Mouse (Mus musculus) olfactory bulb, adult 2 months (tissue): Measurements from ENCODE around the gene Tbc1d10a. TPM values are rescaled to one million over a fixed set of nuclear protein-coding genes. Genes with fewer than 3 reads are reported as not detected.

Source experiments
- H3K27ac ChIP-seq: fragments of 200-500 bp; 2 replicates; pipeline ENCODE4 v1.5.1; 2012; ENCODE audit warnings: low read depth, low read length; ENCODE audit not compliant: insufficient read depth
- H3K4me1 ChIP-seq: fragments of 200-500 bp; 2 replicates; pipeline ENCODE4 v1.6.1; 2012; ENCODE audit warnings: low read length; ENCODE audit not compliant: control insufficient read depth, insufficient read depth
- H3K4me3 ChIP-seq: fragments of 200-500 bp; 2 replicates; pipeline ENCODE4 v1.5.1; 2012; ENCODE audit warnings: mild to moderate bottlenecking, low read depth, low read length, moderate library complexity; ENCODE audit not compliant: insufficient read depth
- CTCF ChIP-seq: fragments of 200-500 bp; IDR thresholded peaks from 2 replicates; pipeline ENCODE4 v1.5.1; 2012; ENCODE audit warnings: low read depth, mild to moderate bottlenecking, low read length, moderate library complexity; ENCODE audit not compliant: insufficient read depth
- POLR2A ChIP-seq: fragments of 200-500 bp; IDR thresholded peaks from 2 replicates; pipeline ENCODE4 v1.6.1; 2012; ENCODE audit warnings: mild to moderate bottlenecking, low read depth, low read length, moderate library complexity; ENCODE audit not compliant: insufficient read depth
- WGBS: fragments of 180-500 bp; shearing (Covaris S2); methylation state at CpG from one replicate; pipeline ENCODE4 v1.1.7; 2018; 5-methylcytosine and 5-hydroxymethylcytosine counted together
- polyA plus RNA-seq: library from polyadenylated mRNA; stranded (reverse); fragments of >200 nt; gene quantifications from 2 replicates; pipeline ENCODE4 v1.2.4, GENCODE M21; 2012; ENCODE audit warnings: low replicate concordance; ENCODE audit not compliant: missing spikeins, insufficient read depth, insufficient read length

Tbc1d10a gene
- polyA plus RNA-seq: not detected in 2 replicates

GRCm38 (mm10) chr11:4186486-4187317 lies at the start of gene Tbc1d10a:
TSS of gene Tbc1d10a (plus strand) at chr11:4186789.
- TF ChIP-seq CTCF (no peak), POLR2A (peak; percentile 89)
- WGBS: under 1% methylated on average over 71 of the region's 71 CpGs
- peak within 1 kb of the TSS; percentile 82 for H3K4me3 ChIP-seq
- H3K4me1 ChIP-seq: peaks cover 28% of the 10 kb centered on the region
- peak within 1 kb of the TSS; percentile 47 for H3K27ac ChIP-seq

- Histone ChIP-seq H3K4me1 (peaks cover 21% of the 10 kb centered on the region), H3K27ac (no peak overlapping the region), H3K4me3 (no peak overlapping the region)
- WGBS: 78% methylated on average over 2 of the region's 2 CpGs
- TF ChIP-seq CTCF (no peak), POLR2A (no peak)
Observed at GRCm38 (mm10) chr11:4138964-4139363, 47.6 kb upstream of the Tbc1d10a start.

- Histone ChIP-seq H3K4me1 (peaks cover 10% of the 10 kb centered on the region), H3K4me3 (no peak overlapping the region), H3K27ac (no peak overlapping the region)
- no peak for TF ChIP-seq POLR2A
- TF ChIP-seq CTCF: no peak
Observed at GRCm38 (mm10) chr11:4141505-4141904, 45.1 kb upstream of the Tbc1d10a start.

GRCm38 (mm10) chr11:4142352-4142751 lies 44.2 kb upstream of the Tbc1d10a start:
- Histone ChIP-seq H3K27ac (no peak overlapping the region), H3K4me3 (no peak overlapping the region), H3K4me1 (peaks cover 2% of the 10 kb centered on the region; the same call in 1 of the 2 replicates)
- TF ChIP-seq POLR2A: no peak
- no peak for TF ChIP-seq CTCF
- WGBS: 81% methylated on average over 4 of the region's 4 CpGs

GRCm38 (mm10) chr11:4143281-4144062 lies 43.1 kb upstream of the Tbc1d10a start:
- Histone ChIP-seq H3K4me1 (no peaks in the 10 kb centered on the region; the same call in 1 of the 2 replicates), H3K27ac (no peak overlapping the region), H3K4me3 (no peak overlapping the region)
- 66% methylated on average over 21 of the region's 21 CpGs for WGBS
- TF ChIP-seq CTCF (no peak), POLR2A (no peak)

- TF ChIP-seq CTCF (no peak), POLR2A (no peak)
- Histone ChIP-seq H3K4me1 (no peaks in the 10 kb centered on the region; the same call in 1 of the 2 replicates), H3K27ac (no peak overlapping the region), H3K4me3 (no peak overlapping the region)
- 74% methylated on average over 6 of the region's 6 CpGs for WGBS
Observed at GRCm38 (mm10) chr11:4146381-4146780, 40.2 kb upstream of the Tbc1d10a start.

GRCm38 (mm10) chr11:4147098-4147497 lies 39.5 kb upstream of the Tbc1d10a start:
- Histone ChIP-seq H3K27ac (no peak overlapping the region), H3K4me1 (no peaks in the 10 kb centered on the region; the same call in 1 of the 2 replicates), H3K4me3 (no peak overlapping the region)
- TF ChIP-seq CTCF (no peak), POLR2A (no peak)
- WGBS: 93% methylated on average over 10 of the region's 10 CpGs

- no peak for TF ChIP-seq CTCF
- TF ChIP-seq POLR2A: no peak
- 90% methylated on average over 5 of the region's 5 CpGs for WGBS
- Histone ChIP-seq H3K4me3 (no peak overlapping the region), H3K27ac (no peak overlapping the region), H3K4me1 (no peaks in the 10 kb centered on the region; the same call in 1 of the 2 replicates)
Observed at GRCm38 (mm10) chr11:4148120-4148519, 38.5 kb upstream of the Tbc1d10a start.

- H3K27ac ChIP-seq: no peak overlapping the region
- 77% methylated on average over 9 of the region's 9 CpGs for WGBS
- no peak for TF ChIP-seq POLR2A
- H3K4me1 ChIP-seq: no peaks in the 10 kb centered on the region
- H3K4me3 ChIP-seq: no peak overlapping the region
Observed at GRCm38 (mm10) chr11:4148536-4149156, 37.9 kb upstream of the Tbc1d10a start.
